ENCODE assay signal across 12 mouse cellular contexts in genomic region chr13:43818307-43819019, GRCm38 (mm10).
"Had no signal": no experiment of that assay in that cellular context is flagged by ENCODE, and none has a peak within 500 bp of the region (broad histone marks: within the 10 kb centered on the region; RNA-seq: fewer than 3 reads in every experiment).

No protein-coding gene starts in this region.

- H3K9me3 ChIP-seq: midbrain, embryonic 15.5 days; neural tube, embryonic 13.5 days had no signal

- H3K4me1 ChIP-seq: liver, embryonic 12.5 days; midbrain, embryonic 10.5 days; midbrain, embryonic 15.5 days; neural tube, embryonic 13.5 days had no signal

- H3K9ac ChIP-seq: liver, embryonic 12.5 days; lung, embryonic 14.5 days; midbrain, embryonic 15.5 days; neural tube, embryonic 13.5 days had no signal

- H3K36me3 ChIP-seq: liver, embryonic 12.5 days; midbrain, embryonic 10.5 days; midbrain, embryonic 15.5 days; neural tube, embryonic 13.5 days had no signal

- H3K27ac ChIP-seq: left cerebral cortex, adult 2 months; liver, embryonic 12.5 days; midbrain, embryonic 10.5 days; midbrain, embryonic 15.5 days; neural tube, embryonic 13.5 days had no signal

- H3K4me2 ChIP-seq: liver, embryonic 12.5 days; lung, embryonic 14.5 days; midbrain, embryonic 15.5 days; neural tube, embryonic 13.5 days had no signal

- DNase-seq: kidney, adult 18-20 months; lung, embryonic 14.5 days; lung, postnatal 10 days; lung, postnatal 4 days; retina, postnatal 1 day; right cerebral cortex, postnatal 14 days; thymus, postnatal 36 days had no signal

- H3K4me3 ChIP-seq: left cerebral cortex, adult 2 months; liver, embryonic 12.5 days; midbrain, embryonic 10.5 days; midbrain, embryonic 15.5 days; neural tube, embryonic 13.5 days had no signal

- H3K27me3 ChIP-seq: liver, embryonic 12.5 days; midbrain, embryonic 15.5 days; neural tube, embryonic 13.5 days had no signal

- ATAC-seq: liver, embryonic 12.5 days; midbrain, embryonic 15.5 days had no signal
